Mouse (Mus musculus) forebrain, embryonic 16.5 days (tissue): Measurements from ENCODE around the gene Alox12b. TPM values are rescaled to one million over a fixed set of nuclear protein-coding genes. Genes with fewer than 3 reads are reported as not detected.

Experiments used
- ATAC-seq: fragments of 200-750 bp; cut with Nextera tagmentation; 2 replicates; pipeline ENCODE4 v1.8.0; 2017; ENCODE audit warnings: mild to moderate bottlenecking, moderate library complexity
- H3K27ac ChIP-seq: fragments of 300-500 bp; sonication (generic); 2 replicates; pipeline ENCODE4 v1.5.1; 2014; ENCODE audit warnings: low read length, control low read depth
- H3K27me3 ChIP-seq: fragments of 300-500 bp; sonication (generic); replicated peaks from 2 replicates; pipeline ENCODE4 v1.6.1; 2014; ENCODE audit warnings: low read length; ENCODE audit not compliant: control insufficient read depth, insufficient read depth
- H3K36me3 ChIP-seq: fragments of 300-500 bp; sonication (generic); 2 replicates; pipeline ENCODE4 v1.6.1; 2014; ENCODE audit not compliant: control insufficient read depth, insufficient read depth
- H3K4me1 ChIP-seq: fragments of 300-500 bp; sonication (generic); replicated peaks from 2 replicates; pipeline ENCODE4 v1.6.1; 2014; ENCODE audit warnings: low read length; ENCODE audit not compliant: control insufficient read depth, insufficient read depth
- H3K4me2 ChIP-seq: fragments of 300-500 bp; sonication (generic); 2 replicates; pipeline ENCODE4 v1.6.1; 2014; ENCODE audit warnings: mild to moderate bottlenecking, low read length, control low read depth
- H3K4me3 ChIP-seq: fragments of 300-500 bp; sonication (generic); replicated peaks from 2 replicates; pipeline ENCODE4 v1.5.1; 2014; ENCODE audit warnings: mild to moderate bottlenecking, low read length, control low read depth
- H3K9ac ChIP-seq: fragments of 300-500 bp; sonication (generic); replicated peaks from 2 replicates; pipeline ENCODE4 v1.6.1; 2014; ENCODE audit warnings: low read depth, low read length, control low read depth
- H3K9me3 ChIP-seq: fragments of 300-500 bp; sonication (generic); 2 replicates; pipeline ENCODE4 v1.6.1; 2016; ENCODE audit warnings: low read length; ENCODE audit not compliant: control insufficient read depth
- WGBS: fragments of 180-500 bp; shearing (Covaris S2); extraction: QIAGEN DNeasy Blood & Tissue Kit; methylation state at CpG from one replicate; pipeline ENCODE4 v1.1.7; 2014; 5-methylcytosine and 5-hydroxymethylcytosine counted together
- polyA plus RNA-seq: library from polyadenylated mRNA; unstranded; fragments of >200 nt; fragmentation: Nextera tagmentation; extraction: Ambion mirVana; gene quantifications from 2 replicates; pipeline ENCODE4 v1.2.1, GENCODE M21; 2015

Alox12b gene
- polyA plus RNA-seq, 1 experiment from 2014 or later: not detected

DNA sequence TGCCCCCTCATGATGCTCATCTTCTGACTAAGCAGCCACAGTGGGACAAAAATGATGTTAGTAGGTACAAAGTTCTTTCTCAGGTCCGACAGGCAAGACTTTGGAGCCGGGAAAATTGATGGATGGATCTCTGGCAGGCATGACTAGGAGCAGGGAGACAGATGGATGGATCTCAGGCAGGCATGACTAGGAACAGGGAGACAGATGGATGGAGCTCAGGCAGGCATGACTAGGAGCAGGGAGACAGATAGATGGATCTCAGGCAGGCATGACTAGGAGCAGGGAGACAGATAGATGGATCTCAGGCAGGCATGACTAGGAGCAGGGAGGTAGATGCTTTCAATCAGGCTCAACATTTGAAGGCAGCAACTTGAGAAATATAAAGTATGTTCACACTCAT is 54.6 kb downstream of the Alox12b start:
- Histone ChIP-seq H3K9me3 (no peaks in the 10 kb centered on the region), H3K4me2 (peak overlapping the region; percentile 51), H3K9ac (peak overlapping the region; percentile 22; the same call in 1 of the 2 replicates), H3K27me3 (no peaks in the 10 kb centered on the region), H3K4me1 (0 out of 2 replicates have a peak, but pooled peaks cover 5% of the 10 kb centered on the region), H3K27ac (no peak overlapping the region; the same call in 1 of the 2 replicates), H3K4me3 (peak overlapping the region; percentile 44), H3K36me3 (no peaks in the 10 kb centered on the region)
- 35% methylated on average over 2 of the region's 2 CpGs for WGBS
- ATAC-seq: peak; percentile 89

DNA sequence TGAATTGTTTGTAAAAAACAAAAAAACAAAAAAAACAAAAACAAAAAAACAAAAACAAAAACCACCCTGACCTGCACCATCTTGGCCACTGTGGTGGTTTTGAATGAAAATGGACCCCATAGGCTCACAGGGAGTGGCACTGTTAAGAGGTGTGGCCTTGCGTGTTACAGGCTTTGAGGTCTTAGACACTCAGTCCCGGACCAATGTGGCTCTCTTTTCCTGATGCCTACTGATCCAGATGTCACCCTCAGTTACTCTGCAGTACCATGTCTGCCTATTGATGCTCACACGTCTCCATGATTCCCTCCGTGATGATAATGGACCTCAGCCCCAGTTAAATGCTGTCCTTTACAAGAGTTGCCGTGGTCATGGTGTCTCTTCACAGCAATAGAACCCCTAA is 60.6 kb downstream of the Alox12b start:
- no peaks in the 10 kb centered on the region for H3K4me1 ChIP-seq
- no peaks in the 10 kb centered on the region for H3K9me3 ChIP-seq
- ATAC-seq: no peak
- no peaks in the 10 kb centered on the region for H3K36me3 ChIP-seq
- WGBS: 91% methylated on average over 5 of the region's 5 CpGs
- H3K4me2 ChIP-seq: no peak overlapping the region
- H3K9ac ChIP-seq: no peak overlapping the region
- H3K27me3 ChIP-seq: no peaks in the 10 kb centered on the region
- H3K27ac ChIP-seq: no peak overlapping the region
- H3K4me3 ChIP-seq: no peak overlapping the region

DNA sequence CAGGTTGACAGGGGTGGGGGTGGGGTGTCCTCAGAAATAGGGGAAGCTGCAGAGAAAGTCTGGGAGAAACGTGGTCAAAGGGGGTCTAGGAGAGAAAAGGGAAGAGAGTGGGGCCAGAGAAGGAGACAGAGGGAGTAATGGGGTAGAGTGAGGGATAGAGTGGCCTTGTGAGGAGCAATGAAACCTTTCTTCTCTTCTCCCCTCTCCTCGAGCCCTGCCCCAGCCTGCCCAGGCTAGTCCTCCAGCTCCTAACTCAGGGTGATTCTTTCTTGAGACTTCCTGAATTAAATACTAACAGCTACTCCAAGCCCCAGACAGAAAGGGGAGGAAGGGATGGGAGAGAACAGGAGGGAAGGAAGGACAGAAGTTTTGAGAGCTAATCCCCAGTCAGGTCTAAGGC is 61.9 kb downstream of the Alox12b start:
- WGBS: 48% methylated on average over 2 of the region's 2 CpGs
- Histone ChIP-seq H3K9ac (no peak overlapping the region), H3K27me3 (no peaks in the 10 kb centered on the region), H3K27ac (no peak overlapping the region), H3K36me3 (no peaks in the 10 kb centered on the region), H3K9me3 (no peaks in the 10 kb centered on the region), H3K4me1 (no peaks in the 10 kb centered on the region), H3K4me2 (no peak overlapping the region), H3K4me3 (no peak overlapping the region)
- no peak for ATAC-seq

Other genes starting within 250 kb of the Alox12b start
- gene Odf4, start 229.9 kb upstream of the Alox12b start, polyA plus RNA-seq: 0.35 TPM in 1 of 2 replicates, not detected in the other
- 8.2 and 12.8 TPM in 2 replicates for gene Arhgef15, start 199.5 kb upstream of the Alox12b start, polyA plus RNA-seq
- gene Slc25a35, start 188.9 kb upstream of the Alox12b start, polyA plus RNA-seq: 0.86 and 1.0 TPM in 2 replicates
- 28.9 and 34.5 TPM in 2 replicates for gene Rangrf, start 181.8 kb upstream of the Alox12b start, polyA plus RNA-seq
- 21.7 and 24.7 TPM in 2 replicates for gene Pfas, start 148.5 kb upstream of the Alox12b start, polyA plus RNA-seq
- gene Ctc1, start 141.1 kb upstream of the Alox12b start, polyA plus RNA-seq: 70.1 and 79.1 TPM in 2 replicates
- 56.7 and 68.2 TPM in 2 replicates for gene Aurkb, start 111.3 kb upstream of the Alox12b start, polyA plus RNA-seq
- gene Borcs6, start 97.3 kb upstream of the Alox12b start, polyA plus RNA-seq: 11.4 and 12.3 TPM in 2 replicates
- 43.7 and 48.4 TPM in 2 replicates for gene Tmem107, start 86.2 kb upstream of the Alox12b start, polyA plus RNA-seq
- 217 and 259 TPM in 2 replicates for gene Vamp2, start 68.5 kb upstream of the Alox12b start, polyA plus RNA-seq
- 11.8 and 12.1 TPM in 2 replicates for gene Per1, start 61.8 kb upstream of the Alox12b start, polyA plus RNA-seq
- gene Hes7, start 36.6 kb upstream of the Alox12b start, polyA plus RNA-seq: 0.26 and 0.67 TPM in 2 replicates
- gene 9130213A22Rik, start 34.4 kb upstream of the Alox12b start, polyA plus RNA-seq: 0.39 and 0.71 TPM in 2 replicates
- gene Aloxe3, start 31.1 kb upstream of the Alox12b start, polyA plus RNA-seq: 2.8 and 3.5 TPM in 2 replicates
- 0.29 TPM in 1 of 2 replicates, not detected in the other for gene Alox8, start 40.9 kb downstream of the Alox12b start, polyA plus RNA-seq
- 0.56 and 0.68 TPM in 2 replicates for gene Gucy2e, start 80.0 kb downstream of the Alox12b start, polyA plus RNA-seq
- 31.0 and 32.5 TPM in 2 replicates for gene Cntrob, start 166.8 kb downstream of the Alox12b start, polyA plus RNA-seq
- 162 and 166 TPM in 2 replicates for gene Trappc1, start 167.0 kb downstream of the Alox12b start, polyA plus RNA-seq
- gene Kcnab3, start 169.3 kb downstream of the Alox12b start, polyA plus RNA-seq: 5.7 and 6.0 TPM in 2 replicates
- 109 and 144 TPM in 2 replicates for gene Rnf227, start 183.5 kb downstream of the Alox12b start, polyA plus RNA-seq
- 132 and 146 TPM in 2 replicates for gene Chd3, start 212.4 kb downstream of the Alox12b start, polyA plus RNA-seq
- 79.2 and 86.1 TPM in 2 replicates for gene Naa38, start 238.5 kb downstream of the Alox12b start, polyA plus RNA-seq
- gene Cyb5d1, start 238.6 kb downstream of the Alox12b start, polyA plus RNA-seq: 42.5 and 44.2 TPM in 2 replicates
- gene Tmem88, start 241.2 kb downstream of the Alox12b start, polyA plus RNA-seq: 5.9 and 6.2 TPM in 2 replicates